Mouse (Mus musculus) embryo, embryonic 9.5 days (tissue): ENCODE measurements at regions not wholly inside any gene's neighbourhood (a gene's known extent, or its start where the extent isn't known, plus 50 kb on each side); places are given as distances from the start of the nearest gene placed in this dataset.
A peak's percentile ranks its signal among the peaks of the same experiment; 100 is the strongest.

Source experiments
- DNase-seq: peaks from one replicate; pipeline ENCODE4 v3.0.0-alpha.2; 2017; ENCODE audit errors: extremely low spot score

GRCm38 (mm10) chr4:55134339-55134738 lies 189.5 kb downstream of the Zfp462 start:
- no peak for DNase-seq

GRCm38 (mm10) chr4:55134791-55135190 lies 189.9 kb downstream of the Zfp462 start:
- DNase-seq = no peak

- peak; percentile 52 for DNase-seq
These were observed 191.4 kb downstream of the Zfp462 start for GRCm38 (mm10) chr4:55136283-55136682.

GRCm38 (mm10) chr4:55137781-55138394 lies 193.0 kb downstream of the Zfp462 start:
- no peak for DNase-seq

- no peak for DNase-seq
These were observed 196.5 kb downstream of the Zfp462 start for GRCm38 (mm10) chr4:55141317-55141716.

- DNase-seq = no peak
These were observed 197.3 kb downstream of the Zfp462 start for GRCm38 (mm10) chr4:55141923-55142732.

GRCm38 (mm10) chr4:55143400-55143799 lies 198.6 kb downstream of the Zfp462 start:
- no peak for DNase-seq

GRCm38 (mm10) chr4:55144995-55145394 lies 200.1 kb downstream of the Zfp462 start:
- DNase-seq = no peak

- peak; percentile 24 for DNase-seq
These were observed 201.1 kb downstream of the Zfp462 start for GRCm38 (mm10) chr4:55145968-55146367.

GRCm38 (mm10) chr4:55148380-55148779 lies 201.5 kb upstream of the Rad23b start:
- no peak for DNase-seq

- no peak for DNase-seq
These were observed 195.3 kb upstream of the Rad23b start for GRCm38 (mm10) chr4:55154556-55154955.

- DNase-seq = no peak
These were observed 191.6 kb upstream of the Rad23b start for GRCm38 (mm10) chr4:55158166-55158739.

- no peak for DNase-seq
These were observed 183.6 kb upstream of the Rad23b start for GRCm38 (mm10) chr4:55166266-55166665.

- DNase-seq = no peak
These were observed 180.8 kb upstream of the Rad23b start for GRCm38 (mm10) chr4:55169063-55169462.

- no peak for DNase-seq
These were observed 177.4 kb upstream of the Rad23b start for GRCm38 (mm10) chr4:55172334-55172891.

- DNase-seq = no peak
These were observed 173.8 kb upstream of the Rad23b start for GRCm38 (mm10) chr4:55176026-55176425.

GRCm38 (mm10) chr4:55179456-55179855 lies 170.4 kb upstream of the Rad23b start:
- no peak for DNase-seq

GRCm38 (mm10) chr4:55183519-55183918 lies 166.3 kb upstream of the Rad23b start:
- no peak for DNase-seq

GRCm38 (mm10) chr4:55188716-55189115 lies 161.1 kb upstream of the Rad23b start:
- DNase-seq = no peak

- DNase-seq = no peak
These were observed 159.3 kb upstream of the Rad23b start for GRCm38 (mm10) chr4:55190586-55190985.

- DNase-seq = no peak
These were observed 155.8 kb upstream of the Rad23b start for GRCm38 (mm10) chr4:55194061-55194460.

- no peak for DNase-seq
These were observed 155.3 kb upstream of the Rad23b start for GRCm38 (mm10) chr4:55194552-55194951.
